Mouse (Mus musculus): ENCODE measurements at regions not wholly inside any gene's neighbourhood (a gene's known extent, or its start where the extent isn't known, plus 50 kb on each side); places are given as distances from the start of the nearest gene placed in this dataset.
A peak's percentile ranks its signal among the peaks of the same experiment; 100 is the strongest.

DNA sequence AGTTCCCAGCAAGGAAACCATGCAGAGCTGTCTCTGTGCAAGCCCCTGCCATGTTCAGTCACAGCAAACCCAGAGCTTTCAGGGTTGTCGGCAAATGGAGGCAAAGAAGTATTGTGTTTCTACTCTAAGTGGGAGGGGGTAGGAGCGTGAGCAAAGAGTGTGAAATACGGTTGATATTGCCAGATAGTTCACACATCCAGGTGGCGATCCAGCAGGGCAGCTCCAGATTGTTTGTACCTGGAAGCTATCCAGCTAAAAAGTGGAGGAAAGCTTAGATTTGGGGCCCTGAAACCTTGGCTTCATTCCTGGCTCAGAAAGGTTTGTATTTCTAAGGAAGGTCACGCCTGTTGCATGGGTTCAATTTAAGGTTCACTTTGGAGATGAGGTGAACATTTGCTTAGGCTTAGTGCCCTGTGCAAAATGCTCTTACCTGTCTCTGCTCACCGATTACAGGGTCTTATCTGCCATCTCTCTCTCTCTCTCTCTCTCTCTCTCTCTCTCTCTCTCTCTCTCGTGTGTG is 78.1 kb upstream of the Daam1 start:
- Histone ChIP-seq H3K27ac (ENCODE audit: insufficient read depth, low read depth, low read length) (no peak overlapping the region), H3K36me3 (ENCODE audit: control insufficient read depth, insufficient read depth, low read length) (no peaks in the 10 kb centered on the region), H3K27me3 (ENCODE audit: control insufficient read depth, insufficient read depth, low read length) (no peaks in the 10 kb centered on the region; the same call in 1 of the 2 replicates), H3K4me1 (ENCODE audit: control insufficient read depth, insufficient read depth, insufficient read length, low read length) (no peaks in the 10 kb centered on the region), H3K4me3 (ENCODE audit: low read depth, low read length) (no peak overlapping the region)
- WGBS: 27% methylated on average over 7 of the region's 7 CpGs
- TF ChIP-seq POLR2A (IDR thresholded peaks at IDR 0.05; ENCODE audit: low read depth, low read length) (no peak), CTCF (IDR thresholded peaks at IDR 0.05; ENCODE audit: extremely low read depth, insufficient read length, insufficient replicate concordance, low read depth, low read length) (no peak)

DNA sequence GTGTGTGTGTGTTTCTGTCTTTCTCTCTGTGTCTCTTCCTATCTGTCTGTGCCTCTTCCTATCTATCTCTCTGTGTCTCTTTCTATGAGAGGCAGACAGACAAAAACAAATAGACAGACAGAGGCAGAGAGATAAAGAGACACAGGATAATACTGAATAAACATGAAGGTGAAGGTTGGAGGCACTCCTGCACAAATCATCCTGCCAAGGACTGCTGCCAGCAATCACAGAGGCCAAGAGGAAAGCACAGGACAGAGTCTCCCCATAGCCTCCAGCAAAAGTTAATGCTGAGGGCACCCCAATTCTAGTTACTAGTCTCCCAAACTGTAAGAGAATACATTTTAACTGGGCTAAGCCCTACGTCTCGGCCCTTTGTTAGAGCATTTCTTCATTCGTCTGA is 77.6 kb upstream of the Daam1 start:
- TF ChIP-seq POLR2A (IDR thresholded peaks at IDR 0.05; ENCODE audit: low read depth, low read length): no peak
- TF ChIP-seq CTCF (IDR thresholded peaks at IDR 0.05; ENCODE audit: extremely low read depth, insufficient read length, insufficient replicate concordance, low read depth, low read length): no peak
- no peak overlapping the region for H3K4me3 ChIP-seq (ENCODE audit: low read depth, low read length)
- H3K4me1 ChIP-seq (ENCODE audit: control insufficient read depth, insufficient read depth, insufficient read length, low read length): no peaks in the 10 kb centered on the region
- 84% methylated on average over 3 of the region's 3 CpGs for WGBS
- H3K27me3 ChIP-seq (ENCODE audit: control insufficient read depth, insufficient read depth, low read length): no peaks in the 10 kb centered on the region; the same call in 1 of the 2 replicates
- H3K36me3 ChIP-seq (ENCODE audit: control insufficient read depth, insufficient read depth, low read length): no peaks in the 10 kb centered on the region
- no peak overlapping the region for H3K27ac ChIP-seq (ENCODE audit: insufficient read depth, low read depth, low read length)

GRCm38 (mm10) chr12:71763194-71763593 is 67.7 kb upstream of the Daam1 start:
- no peak for TF ChIP-seq CTCF (IDR thresholded peaks at IDR 0.05; ENCODE audit: extremely low read depth, insufficient read length, insufficient replicate concordance, low read depth, low read length)
- no peak for TF ChIP-seq POLR2A (IDR thresholded peaks at IDR 0.05; ENCODE audit: low read depth, low read length)
- Histone ChIP-seq H3K27ac (ENCODE audit: insufficient read depth, low read depth, low read length) (no peak overlapping the region), H3K4me1 (ENCODE audit: control insufficient read depth, insufficient read depth, insufficient read length, low read length) (no peaks in the 10 kb centered on the region), H3K36me3 (ENCODE audit: control insufficient read depth, insufficient read depth, low read length) (no peaks in the 10 kb centered on the region), H3K27me3 (ENCODE audit: control insufficient read depth, insufficient read depth, low read length) (no peaks in the 10 kb centered on the region), H3K4me3 (ENCODE audit: low read depth, low read length) (no peak overlapping the region)
- 51% methylated on average over 4 of the region's 4 CpGs for WGBS

DNA sequence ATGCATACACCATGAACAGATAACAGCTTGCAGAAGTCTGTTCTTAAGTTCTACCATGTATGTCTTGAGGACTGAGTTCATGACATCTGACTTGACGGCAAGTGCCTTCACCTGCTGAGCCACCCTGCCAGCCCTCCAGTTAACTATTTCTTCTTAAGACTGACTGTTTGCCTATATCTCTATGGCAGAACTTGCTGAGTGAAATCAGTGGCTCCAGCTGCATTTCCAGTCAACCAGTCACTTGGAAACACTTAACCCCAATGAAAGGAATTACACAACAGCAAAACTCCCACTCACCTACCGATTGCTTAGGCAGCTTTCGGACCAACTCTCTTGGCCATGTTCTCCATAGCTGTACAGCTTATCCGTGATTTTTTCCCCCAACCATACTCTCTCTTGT is 64.8 kb upstream of the Daam1 start:
- H3K4me3 ChIP-seq (ENCODE audit: low read depth, low read length): no peak overlapping the region
- no peaks in the 10 kb centered on the region for H3K27me3 ChIP-seq (ENCODE audit: control insufficient read depth, insufficient read depth, low read length)
- WGBS: 92% methylated on average over 4 of the region's 4 CpGs
- no peaks in the 10 kb centered on the region for H3K36me3 ChIP-seq (ENCODE audit: control insufficient read depth, insufficient read depth, low read length)
- H3K27ac ChIP-seq (ENCODE audit: insufficient read depth, low read depth, low read length): no peak overlapping the region
- H3K4me1 ChIP-seq (ENCODE audit: control insufficient read depth, insufficient read depth, insufficient read length, low read length): 0 out of 2 replicates have a peak, but pooled peaks cover 1% of the 10 kb centered on the region
- TF ChIP-seq CTCF (IDR thresholded peaks at IDR 0.05; ENCODE audit: extremely low read depth, insufficient read length, insufficient replicate concordance, low read depth, low read length) (no peak), POLR2A (IDR thresholded peaks at IDR 0.05; ENCODE audit: low read depth, low read length) (no peak)

GRCm38 (mm10) chr12:71766636-71767035 is 64.2 kb upstream of the Daam1 start:
- Histone ChIP-seq H3K4me1 (ENCODE audit: control insufficient read depth, insufficient read depth, insufficient read length, low read length) (0 out of 2 replicates have a peak, but pooled peaks cover 1% of the 10 kb centered on the region), H3K4me3 (ENCODE audit: low read depth, low read length) (no peak overlapping the region), H3K27me3 (ENCODE audit: control insufficient read depth, insufficient read depth, low read length) (no peaks in the 10 kb centered on the region), H3K27ac (ENCODE audit: insufficient read depth, low read depth, low read length) (no peak overlapping the region), H3K36me3 (ENCODE audit: control insufficient read depth, insufficient read depth, low read length) (no peaks in the 10 kb centered on the region)
- no peak for TF ChIP-seq CTCF (IDR thresholded peaks at IDR 0.05; ENCODE audit: extremely low read depth, insufficient read length, insufficient replicate concordance, low read depth, low read length)
- WGBS: 73% methylated on average over 1 of the region's 1 CpGs

GRCm38 (mm10) chr12:71767896-71768295 is 63.0 kb upstream of the Daam1 start:
- TF ChIP-seq CTCF (IDR thresholded peaks at IDR 0.05; ENCODE audit: extremely low read depth, insufficient read length, insufficient replicate concordance, low read depth, low read length): no peak
- TF ChIP-seq POLR2A (IDR thresholded peaks at IDR 0.05; ENCODE audit: low read depth, low read length): no peak
- Histone ChIP-seq H3K27me3 (ENCODE audit: control insufficient read depth, insufficient read depth, low read length) (no peaks in the 10 kb centered on the region), H3K4me1 (ENCODE audit: control insufficient read depth, insufficient read depth, insufficient read length, low read length) (0 out of 2 replicates have a peak, but pooled peaks cover 1% of the 10 kb centered on the region), H3K27ac (ENCODE audit: insufficient read depth, low read depth, low read length) (no peak overlapping the region), H3K36me3 (ENCODE audit: control insufficient read depth, insufficient read depth, low read length) (no peaks in the 10 kb centered on the region), H3K4me3 (ENCODE audit: low read depth, low read length) (no peak overlapping the region)
- WGBS: 46% methylated on average over 3 of the region's 3 CpGs

GRCm38 (mm10) chr12:71768471-71768870 is 62.4 kb upstream of the Daam1 start:
- Histone ChIP-seq H3K4me1 (ENCODE audit: control insufficient read depth, insufficient read depth, insufficient read length, low read length) (0 out of 2 replicates have a peak, but pooled peaks cover 1% of the 10 kb centered on the region), H3K4me3 (ENCODE audit: low read depth, low read length) (no peak overlapping the region), H3K36me3 (ENCODE audit: control insufficient read depth, insufficient read depth, low read length) (no peaks in the 10 kb centered on the region), H3K27me3 (ENCODE audit: control insufficient read depth, insufficient read depth, low read length) (no peaks in the 10 kb centered on the region), H3K27ac (ENCODE audit: insufficient read depth, low read depth, low read length) (no peak overlapping the region)
- 4% methylated on average over 12 of the region's 12 CpGs for WGBS
- TF ChIP-seq CTCF (IDR thresholded peaks at IDR 0.05; ENCODE audit: extremely low read depth, insufficient read length, insufficient replicate concordance, low read depth, low read length) (peak; percentile 94), POLR2A (IDR thresholded peaks at IDR 0.05; ENCODE audit: low read depth, low read length) (no peak)

All from small intestine, adult 2 months (tissue).